Mouse (Mus musculus) heart, postnatal 0 days (tissue): ENCODE results near the gene Tmem121b. TPM values are rescaled to one million over a fixed set of nuclear protein-coding genes. Genes with fewer than 3 reads are reported as not detected.

Source experiments
- ATAC-seq: fragments of 200-750 bp; cut with Nextera tagmentation; 2 replicates; pipeline ENCODE4 v1.8.0; 2017; ENCODE audit warnings: low read depth, moderate number of reproducible peaks, moderate library complexity; ENCODE audit not compliant: insufficient read depth
- DNase-seq: peaks from one replicate; pipeline ENCODE4 v3.0.0-alpha.2; 2016; ENCODE audit warnings: low spot score
- H3K27ac ChIP-seq: fragments of 300-500 bp; sonication (generic); 2 replicates; pipeline ENCODE4 v1.5.1; 2014; ENCODE audit warnings: low read depth, mild to moderate bottlenecking
- H3K27me3 ChIP-seq: fragments of 300-500 bp; sonication (generic); 2 replicates; pipeline ENCODE4 v1.6.1; 2014; ENCODE audit warnings: low read length, mixed read lengths; ENCODE audit not compliant: control insufficient read depth, insufficient read depth
- H3K36me3 ChIP-seq: fragments of 300-500 bp; sonication (generic); replicated peaks from 2 replicates; pipeline ENCODE4 v1.6.1; 2014; ENCODE audit warnings: low read length, mixed read lengths; ENCODE audit not compliant: control insufficient read depth, insufficient read depth
- H3K4me1 ChIP-seq: fragments of 300-500 bp; sonication (generic); 2 replicates; pipeline ENCODE4 v1.6.1; 2014; ENCODE audit warnings: antibody characterized with exemption; ENCODE audit not compliant: control insufficient read depth, insufficient read depth
- H3K4me2 ChIP-seq: fragments of 300-500 bp; sonication (generic); 2 replicates; pipeline ENCODE4 v1.6.1; 2014; ENCODE audit warnings: low read depth, mild to moderate bottlenecking, low read length, moderate library complexity
- H3K4me3 ChIP-seq: fragments of 300-500 bp; sonication (generic); 2 replicates; pipeline ENCODE4 v1.5.1; 2014; ENCODE audit warnings: low read depth, low read length
- H3K9ac ChIP-seq: fragments of 300-500 bp; sonication (generic); replicated peaks from 2 replicates; pipeline ENCODE4 v1.6.1; 2014; ENCODE audit warnings: low read depth, low read length, mixed read lengths
- H3K9me3 ChIP-seq: fragments of 300-500 bp; sonication (generic); replicated peaks from 2 replicates; pipeline ENCODE4 v1.6.1; 2016; ENCODE audit warnings: low read length; ENCODE audit not compliant: control insufficient read depth
- CTCF ChIP-seq: IDR thresholded peaks from 2 replicates; pipeline ENCODE4 v1.5.1; 2016; ENCODE audit warnings: antibody characterized with exemption, control low read depth, low read depth
- EP300 ChIP-seq: IDR thresholded peaks from 2 replicates; pipeline ENCODE4 v1.6.1; 2016; ENCODE audit warnings: antibody characterized with exemption, low read depth
- WGBS: fragments of 180-500 bp; shearing (Covaris S2); extraction: QIAGEN DNeasy Blood & Tissue Kit; methylation state at CpG from one replicate; pipeline ENCODE4 v1.1.7; 2014; 5-methylcytosine and 5-hydroxymethylcytosine counted together
- polyA plus RNA-seq: library from polyadenylated mRNA; unstranded; fragments of >200 nt; fragmentation: Nextera tagmentation; extraction: Ambion mirVana; gene quantifications from 2 replicates; pipeline ENCODE4 v1.2.1, GENCODE M21; 2015
- total RNA-seq: library from RNA; depleted of rRNA; stranded (reverse); fragments of >200 nt; gene quantifications from 2 replicates; pipeline ENCODE4 v1.2.3, GENCODE M21; 2014; ENCODE audit warnings: low replicate concordance

Tmem121b gene
- total and polyA plus RNA-seq, 2 experiments from 2014 or later: not detected

- H3K9me3 ChIP-seq: no peaks in the 10 kb centered on the region
- no peak overlapping the region for H3K27ac ChIP-seq
- H3K4me2 ChIP-seq: no peak overlapping the region
- 82% methylated on average over 2 of the region's 2 CpGs for WGBS
- no peaks in the 10 kb centered on the region for H3K36me3 ChIP-seq
- no peaks in the 10 kb centered on the region for H3K27me3 ChIP-seq
- H3K9ac ChIP-seq: no peak overlapping the region
- no peak for DNase-seq
- peaks cover 16% of the 10 kb centered on the region for H3K4me1 ChIP-seq
- no peak for ATAC-seq
- TF ChIP-seq EP300: no peak
- no peak for TF ChIP-seq CTCF
- H3K4me3 ChIP-seq: no peak overlapping the region
Measured at GRCm38 (mm10) chr6:120536337-120536736, 42.7 kb upstream of the Tmem121b start.

GRCm38 (mm10) chr6:120532594-120532993, 39.0 kb upstream of the Tmem121b start:
- 79% methylated on average over 1 of the region's 1 CpGs for WGBS
- DNase-seq (no peak), ATAC-seq (no peak)
- no peak for TF ChIP-seq CTCF
- no peak for TF ChIP-seq EP300
- no peak overlapping the region for H3K4me3 ChIP-seq
- no peaks in the 10 kb centered on the region for H3K27me3 ChIP-seq
- no peaks in the 10 kb centered on the region for H3K9me3 ChIP-seq
- H3K4me2 ChIP-seq: no peak overlapping the region
- H3K36me3 ChIP-seq: no peaks in the 10 kb centered on the region
- H3K9ac ChIP-seq: no peak overlapping the region
- H3K27ac ChIP-seq: no peak overlapping the region
- peaks cover 7% of the 10 kb centered on the region for H3K4me1 ChIP-seq

GRCm38 (mm10) chr6:120531020-120531965, 37.7 kb upstream of the Tmem121b start, which contains the start of gene Hdhd5:
Hdhd5 (minus strand) TSS chr6:120531319.
- H3K9me3 ChIP-seq: no peaks in the 10 kb centered on the region
- H3K36me3 ChIP-seq: no peaks in the 10 kb centered on the region
- peak; percentile 99 for ATAC-seq
- DNase-seq: peak; percentile 88
- TF ChIP-seq CTCF: no peak
- TF ChIP-seq EP300: no peak
- H3K4me1 ChIP-seq: peaks cover 7% of the 10 kb centered on the region
- H3K27ac ChIP-seq: peak within 1 kb of the TSS; percentile 70
- H3K4me3 ChIP-seq: peak within 1 kb of the TSS; percentile 94
- peak within 1 kb of the TSS; percentile 92 for H3K4me2 ChIP-seq
- H3K27me3 ChIP-seq: no peaks in the 10 kb centered on the region
- WGBS: under 1% methylated on average over 74 of the region's 75 CpGs
- peak within 1 kb of the TSS; percentile 85 for H3K9ac ChIP-seq

GRCm38 (mm10) chr6:120529123-120529522, 35.5 kb upstream of the Tmem121b start:
- no peaks in the 10 kb centered on the region for H3K36me3 ChIP-seq
- 64% methylated on average over 4 of the region's 4 CpGs for WGBS
- no peak overlapping the region for H3K9ac ChIP-seq
- H3K4me3 ChIP-seq: no peak overlapping the region
- no peak overlapping the region for H3K4me2 ChIP-seq
- H3K4me1 ChIP-seq: peaks cover 7% of the 10 kb centered on the region
- H3K27me3 ChIP-seq: no peaks in the 10 kb centered on the region
- DNase-seq (no peak), ATAC-seq (no peak)
- TF ChIP-seq EP300: no peak
- TF ChIP-seq CTCF: no peak
- no peaks in the 10 kb centered on the region for H3K9me3 ChIP-seq
- H3K27ac ChIP-seq: peak overlapping the region; percentile 13; the same call in 1 of the 2 replicates

- no peak for DNase-seq
- 87% methylated on average over 5 of the region's 5 CpGs for WGBS
Measured at GRCm38 (mm10) chr6:120524796-120525195, 31.2 kb upstream of the Tmem121b start.

More at GRCm38 (mm10) chr6:120524796-120525195, 31.2 kb upstream of the Tmem121b start:
- TF ChIP-seq CTCF (no peak), EP300 (no peak)
- Histone ChIP-seq H3K9me3 (no peaks in the 10 kb centered on the region), H3K27ac (no peak overlapping the region), H3K4me3 (no peak overlapping the region), H3K4me2 (no peak overlapping the region), H3K36me3 (peaks cover 28% of the 10 kb centered on the region), H3K9ac (no peak overlapping the region), H3K27me3 (no peaks in the 10 kb centered on the region), H3K4me1 (no peaks in the 10 kb centered on the region)
- ATAC-seq: no peak
